Mouse (Mus musculus): ENCODE data around the gene Gm6356. TPM values are rescaled to one million over a fixed set of nuclear protein-coding genes. Genes with fewer than 3 reads are reported as not detected.

Gene Gm6356
- polyA plus RNA-seq (2012; fragmentation: generic; extraction: Trizol) = not detected

DNA sequence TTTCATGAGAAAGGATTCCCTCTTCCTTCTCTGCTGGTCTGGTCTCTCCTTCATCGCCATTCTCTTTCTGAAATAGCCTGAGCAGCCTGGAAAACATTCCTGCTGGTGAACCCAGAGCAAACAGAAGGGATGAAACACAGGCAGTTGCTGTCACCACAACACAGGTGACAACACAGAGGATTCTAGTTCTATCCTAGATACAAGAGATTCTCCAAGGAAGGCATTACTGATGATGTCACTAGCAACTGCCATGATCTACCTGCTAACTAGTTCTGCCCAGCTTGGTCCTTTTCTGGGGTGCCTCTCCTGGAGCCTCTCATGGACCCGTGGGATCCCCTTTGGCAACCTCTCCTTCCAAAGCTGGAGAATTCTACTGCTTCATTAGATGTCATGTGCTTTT, at the start of gene Gm6356:
Gene Gm6356, minus strand, starts transcription at position 101 of the 400 bp plus-strand sequence.

Other genes starting within 250 kb of the Gm6356 start
- under 1 TPM; 0.01 to 0.41 TPM for gene Gm3636, start 231.5 kb downstream of the Gm6356 start, polyA plus RNA-seq (2012; fragmentation: generic; extraction: Trizol)
- not detected for gene Gm8362, start 199.4 kb downstream of the Gm6356 start, polyA plus RNA-seq (2012; fragmentation: generic; extraction: Trizol)
- not detected for gene Gm3642, start 133.5 kb downstream of the Gm6356 start, polyA plus RNA-seq (2012; fragmentation: generic; extraction: Trizol)
- not detected for gene Gm3667, start 83.9 kb downstream of the Gm6356 start, polyA plus RNA-seq (2012; fragmentation: generic; extraction: Trizol)
- not detected for gene Gm10406, start 53.6 kb upstream of the Gm6356 start, polyA plus RNA-seq (2012; fragmentation: generic; extraction: Trizol)
- gene Gm3685, start 71.2 kb upstream of the Gm6356 start, polyA plus RNA-seq (2012; fragmentation: generic; extraction: Trizol) = not detected
- gene Gm3696, start 126.8 kb upstream of the Gm6356 start, polyA plus RNA-seq (2012; fragmentation: generic; extraction: Trizol) = not detected
- gene Gm6676, start 151.6 kb upstream of the Gm6356 start, polyA plus RNA-seq (2012; fragmentation: generic; extraction: Trizol) = not detected
- not detected for gene Gm3512, start 200.7 kb upstream of the Gm6356 start, polyA plus RNA-seq (2012; fragmentation: generic; extraction: Trizol)
- not detected for gene Gm16434, start 220.7 kb upstream of the Gm6356 start, polyA plus RNA-seq (2012; fragmentation: generic; extraction: Trizol)

Measured in C3H10T1/2 (cell line).